Mouse (Mus musculus) spleen, adult 2 months (tissue): ENCODE results near the gene Acsl4.

Experiments
- CTCF ChIP-seq: fragments of 200-500 bp; IDR thresholded peaks from 2 replicates; pipeline ENCODE4 v1.5.1; 2011; ENCODE audit warnings: mild to moderate bottlenecking, inconsistent platforms; ENCODE audit not compliant: insufficient read depth, insufficient read length, insufficient replicate concordance; ENCODE audit errors: extremely low read depth
- POLR2A ChIP-seq: fragments of 200-500 bp; IDR thresholded peaks from 2 replicates; pipeline ENCODE4 v1.6.1; 2011; ENCODE audit warnings: low read depth, low read length, inconsistent platforms

DNA sequence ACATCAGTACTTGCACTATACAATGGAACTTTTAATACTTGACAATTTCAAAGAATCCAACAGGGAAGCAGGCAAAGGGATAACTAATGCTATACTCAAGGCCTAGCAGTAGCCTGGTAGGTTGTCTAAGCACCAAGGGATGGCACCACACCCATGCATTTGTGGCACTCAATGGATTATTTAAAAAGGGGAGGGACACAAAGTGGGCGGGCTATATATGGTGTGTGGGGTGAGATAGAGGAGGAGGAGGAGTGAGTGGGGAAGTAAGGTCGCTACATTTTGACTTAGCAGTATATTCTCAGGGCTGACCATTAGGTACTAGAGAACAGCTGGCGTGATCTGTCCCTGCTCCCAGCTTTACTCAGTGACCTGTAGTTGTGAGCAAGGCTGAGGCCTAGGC, 5.4 kb downstream of the Acsl4 start:
- TF ChIP-seq POLR2A: no peak
- TF ChIP-seq CTCF: no peak
